Comparison of ENCODE assay signal across 8 mouse cellular contexts in the genomic region with DNA sequence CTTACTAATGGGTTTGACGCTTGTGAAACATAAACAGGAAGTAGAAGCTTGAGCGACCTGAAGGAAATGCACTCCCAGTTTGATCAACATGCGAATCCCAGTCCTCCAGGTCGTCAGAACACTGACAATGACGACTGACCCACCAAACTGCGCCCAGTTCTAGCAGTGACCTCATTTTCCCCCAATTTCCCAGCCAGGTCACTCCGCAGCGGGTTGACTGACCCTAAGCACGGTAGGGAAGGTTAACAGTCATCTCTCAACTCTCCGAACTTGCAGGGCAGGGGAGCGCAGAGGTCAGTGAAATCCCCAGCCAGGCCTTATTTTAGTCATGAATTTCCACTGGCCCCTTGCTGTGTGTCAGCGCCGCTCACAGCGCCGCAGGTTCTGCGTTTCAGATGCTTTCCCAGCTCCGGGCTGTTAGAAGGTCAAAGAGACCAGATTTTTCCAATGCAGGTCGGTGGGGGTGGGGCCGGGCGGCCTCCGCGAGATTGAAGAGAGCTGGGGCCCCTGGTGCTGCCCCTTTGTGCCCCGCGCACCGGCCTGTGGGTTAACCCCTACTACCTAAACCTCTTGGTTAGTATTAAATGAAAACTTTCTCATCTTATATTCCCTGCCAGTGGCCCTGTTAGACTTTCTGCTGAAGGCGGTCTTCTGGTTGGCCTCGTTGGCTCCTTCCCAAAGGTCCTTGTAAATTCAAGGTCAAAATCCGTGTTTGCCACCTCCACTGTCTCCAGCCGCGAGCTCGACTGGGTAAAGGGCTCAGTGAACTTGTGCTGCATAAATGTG. TPM values are rescaled to one million over a fixed set of nuclear protein-coding genes. Genes with fewer than 3 reads are reported as not detected.
DNase-seq lines count a peak whose midpoint lies in the region; ATAC-seq and TF ChIP-seq lines count a peak whose summit lies in the region.

No protein-coding gene starts in this region.

- 1% methylated on average over 31 of the region's 31 CpGs for WGBS in forebrain, embryonic 11.5 days

- TF ChIP-seq CTCF in C2C12 (IDR thresholded peaks at IDR 0.05; ENCODE audit: control insufficient read depth, insufficient read depth, insufficient read length), result no peak

- peak overlapping the region; percentile 23 for H3K4me3 ChIP-seq in C2C12 (ENCODE audit: insufficient read depth, poor library complexity, severe bottlenecking)
- peak overlapping the region; percentile 55 for H3K4me3 ChIP-seq in forebrain, embryonic 11.5 days (ENCODE audit: low read depth, low read length)

- H3K27me3 ChIP-seq in C2C12 (ENCODE audit: control insufficient read depth, insufficient read depth, insufficient read length), result no peaks in the 10 kb centered on the region
- H3K27me3 ChIP-seq in forebrain, embryonic 11.5 days (ENCODE audit: control insufficient read depth, insufficient read depth, low read length), result peaks cover 4% of the 10 kb centered on the region; the same call in 1 of the 2 replicates

- H3ac ChIP-seq in C2C12 (ENCODE audit: control insufficient read depth, insufficient read length, low read depth), result peak overlapping the region; percentile 62

- peaks cover 8% of the 10 kb centered on the region for H3K36me3 ChIP-seq in C2C12 (ENCODE audit: control insufficient read depth, insufficient read depth)
- no peaks in the 10 kb centered on the region for H3K36me3 ChIP-seq in forebrain, embryonic 11.5 days (ENCODE audit: control insufficient read depth, insufficient read depth, low read length)

- peak overlapping the region; percentile 77 for H3K27ac ChIP-seq in forebrain, embryonic 11.5 days (ENCODE audit: low read depth, low read length)

- intact Hi-C loops in heart, postnatal 14 days (cut with DNase I), result loop anchor here (1.0 kb wide), 1 partner anchor 85 kb away; no protein-coding TSS in a partner anchor

- peaks cover 22% of the 10 kb centered on the region for H3K79me3 ChIP-seq in C2C12 (ENCODE audit: low read depth)

- peak; percentile 83 for DNase-seq in adrenal gland, postnatal 14 days
- peak; percentile 70 for DNase-seq in forebrain, embryonic 11.5 days (ENCODE audit: low spot score)
- peak; percentile 68 to 69 for DNase-seq in heart, postnatal 14 days
- peak; percentile 90 to 95 for DNase-seq in kidney, postnatal 25 days
- DNase-seq in lung, postnatal 4 days, result peak; percentile 61 to 64
- DNase-seq in skeletal muscle tissue, adult 2 months (ENCODE audit: low read depth, low spot score), result peak; percentile 72
- DNase-seq in T-cell, adult 2 months (ENCODE audit: low spot score), result no peak

- H3K9ac ChIP-seq in forebrain, embryonic 11.5 days (ENCODE audit: low read length), result peak overlapping the region; percentile 72

- peaks cover 11% of the 10 kb centered on the region; the same call in 1 of the 2 replicates for H3K4me1 ChIP-seq in forebrain, embryonic 11.5 days (replicated peaks; ENCODE audit: control insufficient read depth, insufficient read depth, low read length)

- H3K4me2 ChIP-seq in forebrain, embryonic 11.5 days (ENCODE audit: low read depth, low read length, severe bottlenecking), result peak overlapping the region; percentile 99

- H3K79me2 ChIP-seq in C2C12 (ENCODE audit: control insufficient read depth, insufficient read depth), result peaks cover 32% of the 10 kb centered on the region

- ATAC-seq in forebrain, embryonic 11.5 days (replicated peaks; ENCODE audit: low FRiP score), result peak; percentile 4; the same call in 1 of the 2 replicates

- H3K9me3 ChIP-seq in forebrain, embryonic 11.5 days (ENCODE audit: control insufficient read depth, low read length), result no peaks in the 10 kb centered on the region

TF ChIP-seq in C2C12, 6 proteins besides CTCF, POLR2A, EP300 and RAD21:
- TF ChIP-seq FOSL1 (IDR thresholded peaks at IDR 0.05; ENCODE audit: insufficient read depth, low read length, poor library complexity, severe bottlenecking), result no peak
- TF ChIP-seq MAX (IDR thresholded peaks at IDR 0.05), result no peak
- TF ChIP-seq USF1 (IDR thresholded peaks at IDR 0.05; ENCODE audit: low read depth), result no peak
- no peak for TF ChIP-seq MYOD1 (IDR thresholded peaks at IDR 0.05; ENCODE audit: control insufficient read depth, insufficient read length, low read depth)
- no peak for TF ChIP-seq MYOG (IDR thresholded peaks at IDR 0.05; ENCODE audit: control insufficient read depth, extremely low read depth, insufficient read length)
- TF ChIP-seq CEBPB (IDR thresholded peaks at IDR 0.05; ENCODE audit: low read depth), result no peak

RNA-seq across cellular contexts. Expression of a gene that starts 1.8 kb away (rescaled TPM):
- polyA plus RNA-seq in C2C12 (2012; fragmentation: generic; extraction: Trizol), result 15.3 TPM
- 67.2 and 108 TPM in 2 replicates for total RNA-seq in adrenal gland, postnatal 14 days (2021)
- 5.7 and 6.9 TPM in 2 replicates for polyA plus RNA-seq in forebrain, embryonic 11.5 days (2014; fragmentation: Nextera tagmentation; extraction: Ambion mirVana)
- total RNA-seq in heart, postnatal 14 days (2021), result 10 to 100 TPM; 48.8 to 62.5 TPM
